Mouse (Mus musculus) heart, postnatal 0 days (tissue): ENCODE measurements around the gene Myo9b.

ENCODE experiments used
- CTCF ChIP-seq: IDR thresholded peaks from 2 replicates; pipeline ENCODE4 v1.5.1; 2016; ENCODE audit warnings: antibody characterized with exemption, control low read depth, low read depth
- EP300 ChIP-seq: IDR thresholded peaks from 2 replicates; pipeline ENCODE4 v1.6.1; 2016; ENCODE audit warnings: antibody characterized with exemption, low read depth

DNA sequence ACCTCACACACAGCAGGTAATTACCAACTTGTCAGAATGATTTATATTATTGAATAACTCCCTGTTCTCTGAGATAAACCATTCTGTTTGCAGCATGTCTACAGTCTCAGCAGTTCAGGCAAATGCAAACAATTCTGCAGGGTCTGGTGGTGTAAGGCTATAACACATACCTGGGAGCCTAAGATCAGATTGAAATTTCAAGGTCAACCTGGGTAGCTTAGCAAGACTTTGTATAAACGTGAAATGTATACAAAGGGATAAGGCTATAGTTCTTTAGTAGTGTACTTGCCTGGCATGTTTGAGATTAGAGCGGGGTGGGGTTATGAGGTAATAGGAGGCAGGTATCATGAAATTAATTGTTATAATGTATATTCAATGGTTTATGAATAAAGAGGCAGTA is 29.8 kb upstream of the Myo9b start:
- no peak for TF ChIP-seq CTCF
- no peak for TF ChIP-seq EP300
